Mouse (Mus musculus) brain, embryonic 14.5 days (tissue): ENCODE data around the gene Gm13696.
"Not testable (repeated sequence)": the region's sequence is repeated elsewhere in the genome, so short reads cannot be mapped to it uniquely, and the experiment has no call there.

Source experiments
- CTCF ChIP-seq: fragments of 200-500 bp; IDR thresholded peaks from 2 replicates; pipeline ENCODE4 v1.5.1; 2012; ENCODE audit warnings: inconsistent platforms, mild to moderate bottlenecking, moderate library complexity, borderline replicate concordance; ENCODE audit not compliant: insufficient read depth, insufficient read length; ENCODE audit errors: extremely low read depth
- POLR2A ChIP-seq: fragments of 200-500 bp; IDR thresholded peaks from 2 replicates; pipeline ENCODE4 v1.6.1; 2012; ENCODE audit warnings: mild to moderate bottlenecking, inconsistent platforms, borderline replicate concordance; ENCODE audit not compliant: poor library complexity, insufficient read depth, insufficient read length, severe bottlenecking; ENCODE audit errors: extremely low read depth

DNA sequence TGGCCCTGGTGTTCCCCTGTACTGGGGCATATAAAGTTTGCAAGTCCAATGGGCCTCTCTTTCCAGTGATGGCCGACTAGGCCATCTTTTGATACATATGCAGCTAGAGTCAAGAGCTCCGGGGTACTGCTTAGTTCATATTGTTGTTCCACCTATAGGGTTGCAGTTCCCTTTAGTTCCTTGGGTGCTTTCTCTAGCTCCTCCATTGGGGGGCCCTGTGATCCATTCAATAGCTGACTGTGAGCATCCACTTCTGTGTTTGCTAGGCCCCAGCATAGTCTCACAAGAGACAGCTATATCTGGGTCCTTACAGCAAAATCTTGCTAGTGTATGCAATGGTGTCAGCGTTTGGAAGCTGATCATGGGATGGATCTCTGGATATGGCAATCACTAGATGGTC is 21.6 kb downstream of the Gm13696 start:
- not testable (repeated sequence) for TF ChIP-seq POLR2A, CTCF
